Mouse (Mus musculus): ENCODE measurements around the gene Stpg4.

Stpg4 gene

DNA sequence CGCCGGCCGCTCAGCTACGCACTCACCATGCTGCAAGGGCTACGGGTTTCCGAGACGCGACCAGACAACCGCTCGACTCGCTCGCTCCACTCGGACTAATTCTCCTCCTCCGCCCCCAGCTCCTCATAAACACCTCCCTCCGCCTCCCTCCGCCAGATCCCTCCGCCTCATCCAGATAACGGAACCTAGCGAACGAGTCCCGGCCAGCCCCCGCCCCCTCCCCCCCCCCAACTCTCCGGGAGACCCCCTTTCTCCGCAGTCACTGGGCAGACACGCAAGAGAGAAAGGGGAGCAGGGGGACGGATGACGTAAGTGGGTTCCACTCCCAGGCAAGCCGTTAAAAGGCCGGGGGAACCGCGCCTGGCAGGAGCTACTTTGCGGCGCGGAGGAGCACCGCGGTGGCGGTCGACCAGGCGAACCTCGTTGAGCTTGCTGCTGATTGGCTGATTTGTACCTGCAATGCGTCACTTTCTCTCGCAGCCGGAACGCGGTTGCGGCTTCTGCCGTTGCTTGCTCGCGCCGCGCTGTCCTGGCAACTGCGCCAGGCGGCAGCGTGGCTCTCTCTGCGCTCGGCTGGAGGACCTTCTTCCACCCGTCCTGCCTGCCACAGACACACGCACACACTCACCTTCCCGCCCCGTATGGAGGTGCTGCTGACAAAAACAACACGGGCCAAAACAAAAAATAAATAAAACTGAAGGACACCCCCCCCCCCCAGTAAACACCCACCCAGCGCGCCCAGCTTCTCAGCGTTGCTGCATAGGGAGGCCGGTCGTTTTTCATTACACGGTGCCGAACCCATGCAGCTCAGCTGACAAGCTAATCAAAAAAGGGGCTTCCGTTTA, 19.4 kb upstream of the Stpg4 start, which contains the start of gene Calm2:
Gene Calm2 (minus strand): TSS at position 169 of the 845 bp plus-strand sequence.
- DNase-seq (ENCODE audit: low spot score): peak; percentile 96

DNA sequence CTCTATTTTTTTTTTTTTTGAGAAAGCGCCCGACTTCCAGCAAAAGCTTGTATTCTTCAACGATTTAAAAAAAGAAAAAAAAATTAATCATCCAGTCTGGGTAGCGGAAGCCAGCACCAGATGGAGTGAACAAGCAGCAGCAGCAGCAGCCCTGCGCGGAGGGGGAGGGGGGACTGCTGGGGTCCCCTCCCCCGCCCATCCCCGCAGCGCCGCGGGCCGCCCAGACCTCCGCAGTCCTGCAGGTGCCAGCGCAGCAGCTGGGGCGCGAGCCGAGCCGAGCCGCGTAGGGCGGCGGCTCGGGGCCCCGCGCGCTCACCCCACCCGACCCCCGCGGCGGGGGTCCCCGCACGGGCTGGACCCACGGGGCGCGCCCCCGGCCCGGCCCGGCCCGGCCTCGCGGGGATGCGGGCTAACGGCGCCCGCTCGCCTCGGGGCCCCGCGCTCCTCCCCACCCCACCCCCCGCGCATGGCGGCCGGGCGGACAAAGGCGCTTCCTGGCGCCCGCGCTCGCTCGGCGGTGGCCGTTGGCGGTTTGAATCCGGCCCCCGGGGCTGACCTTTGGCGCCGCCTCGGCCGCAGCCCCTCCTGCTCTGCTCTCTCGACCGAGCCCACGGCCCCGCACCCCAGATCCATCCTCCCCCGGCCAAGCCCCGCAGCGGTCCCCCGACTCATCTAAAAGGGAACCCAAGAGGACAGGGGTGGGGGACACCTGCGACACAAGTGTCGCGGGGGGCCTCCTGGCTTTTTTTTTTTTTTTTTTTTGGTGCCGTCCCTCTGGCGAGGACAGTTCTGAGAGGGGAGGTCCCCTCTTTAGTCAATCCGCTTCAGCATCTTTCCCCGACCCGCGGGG, 18.6 kb upstream of the Stpg4 start:
- peak; percentile 79 for DNase-seq (ENCODE audit: low spot score)

DNA sequence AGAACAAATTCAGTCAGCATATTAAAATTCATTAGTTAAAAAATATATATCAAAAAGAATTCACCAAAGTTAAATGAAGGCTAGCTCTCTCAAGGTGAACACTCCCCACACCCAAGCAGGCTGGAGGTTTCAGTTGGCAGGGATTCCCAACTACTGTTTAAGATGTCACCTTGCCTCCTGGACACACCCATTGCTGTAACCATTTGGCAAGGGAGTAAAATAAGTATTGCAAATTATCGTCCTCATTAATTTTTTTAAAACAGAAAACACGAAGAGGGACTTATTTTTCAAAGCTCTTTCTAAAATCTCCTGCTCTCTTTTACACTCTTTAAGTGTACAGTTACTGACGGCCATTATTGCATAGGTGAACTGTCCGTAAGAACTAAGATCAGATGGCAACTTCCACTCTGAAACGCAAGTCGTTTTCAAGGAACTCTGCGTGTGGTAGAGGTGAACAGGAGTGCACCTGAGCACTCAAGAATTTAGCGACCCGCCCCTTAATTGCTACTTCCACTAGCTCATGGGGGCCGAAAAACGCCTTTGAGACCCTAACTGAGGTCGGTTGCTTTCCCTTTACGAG, 17.9 kb upstream of the Stpg4 start:
- no peak for DNase-seq (ENCODE audit: low spot score)

DNA sequence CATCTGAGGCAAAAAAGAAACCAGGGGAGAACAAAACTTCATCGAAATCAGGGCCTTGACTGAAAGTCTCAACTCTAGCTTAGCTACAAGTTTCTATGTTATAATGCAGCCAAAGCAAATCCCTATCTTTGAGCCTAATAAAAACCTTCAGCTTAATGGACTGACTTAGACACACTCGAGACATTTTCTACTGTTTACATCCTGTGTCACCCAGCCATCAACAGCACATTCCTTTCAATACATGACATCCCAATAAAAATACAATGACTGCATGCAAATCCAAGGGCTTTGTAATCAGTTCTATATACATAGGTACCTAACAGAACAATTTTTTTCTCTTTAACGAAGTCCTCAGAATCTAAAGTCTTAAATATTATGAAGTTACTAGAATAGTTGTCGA, 17.2 kb upstream of the Stpg4 start:
- no peak for DNase-seq (ENCODE audit: low spot score)

DNA sequence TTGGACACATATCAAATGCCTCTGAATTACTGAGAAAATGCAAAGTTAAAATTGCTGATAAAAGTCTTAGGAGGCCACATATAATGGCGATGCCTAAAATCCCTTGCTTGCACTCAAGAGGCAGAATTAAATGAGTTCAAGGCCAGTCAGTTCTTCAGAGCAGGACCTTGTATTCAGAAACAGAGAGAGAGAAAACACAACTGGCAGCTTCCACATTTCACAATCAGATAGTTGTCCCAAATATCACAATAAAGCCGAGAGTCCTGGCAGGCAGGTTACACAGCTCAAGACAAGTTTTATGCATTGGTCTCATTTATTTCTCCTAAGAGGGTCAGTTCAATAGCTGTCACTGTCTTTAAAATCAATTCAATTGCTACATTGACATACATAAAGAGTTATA, 14.0 kb upstream of the Stpg4 start:
- DNase-seq (ENCODE audit: low spot score): no peak

DNA sequence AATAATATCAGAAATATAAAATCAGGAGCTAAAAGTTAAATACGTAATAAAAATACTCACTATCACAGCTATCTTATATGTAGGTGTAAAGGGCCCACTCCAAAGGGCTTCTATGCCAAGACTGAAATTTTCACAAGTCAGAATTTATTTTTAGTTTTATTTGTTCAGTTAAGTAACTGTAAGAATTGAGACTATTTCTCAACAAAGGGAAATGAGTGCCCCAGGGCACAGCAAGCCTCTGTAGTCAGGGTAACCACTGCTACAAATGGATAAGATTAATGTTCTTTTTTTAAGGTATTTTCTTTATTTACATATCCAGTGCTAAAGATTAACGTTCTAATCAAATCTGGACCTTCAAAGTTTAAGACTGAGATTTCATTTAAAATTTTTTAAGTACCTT, 11.9 kb upstream of the Stpg4 start:
- no peak for DNase-seq (ENCODE audit: low spot score)

DNA sequence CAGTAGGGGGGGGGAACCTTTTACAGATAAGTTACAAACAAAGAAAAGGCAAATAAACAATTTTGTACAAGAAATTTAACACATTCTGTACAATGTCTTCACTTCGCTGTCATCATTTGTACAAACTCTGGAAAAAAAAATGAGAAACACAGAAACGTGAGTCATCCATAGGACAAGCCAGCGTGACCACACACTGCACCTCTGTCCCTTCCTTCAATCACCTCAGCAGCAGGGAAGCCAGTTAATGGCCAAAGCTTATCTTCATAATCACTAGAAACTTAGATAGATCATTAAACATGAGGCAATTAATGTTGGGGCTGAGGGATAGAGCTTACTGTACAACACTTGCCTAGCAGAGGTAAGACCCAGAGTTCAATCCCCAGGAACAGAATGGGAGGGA, 6.4 kb upstream of the Stpg4 start:
- DNase-seq (ENCODE audit: low spot score): no peak

DNA sequence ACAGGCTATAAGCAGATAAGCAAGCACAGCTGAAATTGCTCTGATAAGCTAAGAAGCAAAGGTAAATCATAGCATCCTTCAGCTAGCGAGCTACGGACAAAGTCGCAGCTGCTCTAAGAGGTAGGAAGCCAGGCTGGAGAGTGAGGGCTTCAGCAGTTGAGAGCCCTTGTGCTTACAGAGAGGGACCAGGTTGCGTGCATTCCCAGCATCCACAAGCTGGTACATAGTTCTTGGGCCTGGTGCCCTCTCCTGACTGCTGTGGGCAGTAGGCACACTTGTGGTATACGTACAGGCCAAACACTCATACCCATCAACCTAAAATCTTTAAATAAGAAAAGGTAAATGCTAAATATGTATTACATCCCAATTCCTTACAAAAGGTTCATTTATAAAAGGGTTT, 5.2 kb upstream of the Stpg4 start:
- no peak for DNase-seq (ENCODE audit: low spot score)

DNA sequence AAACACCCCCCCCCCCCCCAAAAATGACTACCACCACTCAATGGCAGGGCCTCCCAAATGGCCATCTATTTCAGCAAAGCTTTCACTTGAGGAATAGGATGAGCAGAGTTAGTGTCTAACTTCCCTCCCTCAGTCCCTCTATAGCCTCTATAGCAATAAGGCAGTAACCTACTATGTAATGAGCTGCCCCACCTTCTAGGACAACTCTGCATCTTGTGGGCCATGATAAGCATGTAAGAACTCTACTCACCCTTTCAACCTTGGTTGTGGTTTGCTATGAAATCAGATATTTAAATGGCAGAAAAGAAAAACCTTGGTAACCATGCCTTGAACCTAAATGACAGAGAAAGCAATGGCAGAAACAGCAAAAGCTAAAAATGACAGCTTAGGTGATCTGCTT, 4.8 kb upstream of the Stpg4 start:
- no peak for DNase-seq (ENCODE audit: low spot score)

DNA sequence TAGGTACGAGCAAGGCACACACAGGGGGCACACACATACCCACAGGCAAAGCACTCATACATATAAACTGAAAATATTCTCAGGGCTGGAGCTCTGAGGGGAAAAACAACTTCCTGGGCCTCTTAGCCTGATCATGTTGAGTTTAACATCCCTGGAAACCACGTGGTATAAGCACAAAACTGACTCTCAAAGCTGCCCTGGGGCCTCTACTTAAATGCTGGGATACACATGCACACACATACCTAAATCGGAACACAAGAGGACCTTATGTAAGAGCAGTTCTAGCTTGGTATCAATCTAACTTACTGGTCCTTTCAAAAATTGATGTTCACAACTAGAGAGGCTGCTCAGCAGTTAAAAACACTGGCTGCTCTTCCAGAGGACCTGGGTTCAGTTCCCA, 1.9 kb upstream of the Stpg4 start:
- no peak for DNase-seq (ENCODE audit: low spot score)

DNA sequence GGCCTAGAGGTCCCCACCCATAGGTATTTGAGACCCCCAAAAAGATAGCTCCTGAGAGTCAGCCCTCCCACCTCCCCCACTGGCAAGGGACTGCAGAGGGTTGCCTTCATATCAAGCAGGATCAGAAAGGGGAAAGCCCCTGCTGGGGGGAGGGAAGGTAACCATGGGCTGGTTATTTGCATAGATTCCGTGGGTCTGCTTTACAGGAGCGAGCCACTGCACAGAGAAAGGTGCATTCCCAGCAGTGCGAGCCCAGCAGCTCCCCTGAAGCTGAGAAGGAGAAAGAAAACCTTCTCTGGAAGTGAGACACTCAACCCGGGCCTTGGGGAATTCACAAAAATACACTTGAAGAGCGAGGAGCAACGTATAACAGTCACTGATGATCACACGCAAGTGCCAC, 9.5 kb downstream of the Stpg4 start:
- no peak for DNase-seq (ENCODE audit: low spot score)

DNA sequence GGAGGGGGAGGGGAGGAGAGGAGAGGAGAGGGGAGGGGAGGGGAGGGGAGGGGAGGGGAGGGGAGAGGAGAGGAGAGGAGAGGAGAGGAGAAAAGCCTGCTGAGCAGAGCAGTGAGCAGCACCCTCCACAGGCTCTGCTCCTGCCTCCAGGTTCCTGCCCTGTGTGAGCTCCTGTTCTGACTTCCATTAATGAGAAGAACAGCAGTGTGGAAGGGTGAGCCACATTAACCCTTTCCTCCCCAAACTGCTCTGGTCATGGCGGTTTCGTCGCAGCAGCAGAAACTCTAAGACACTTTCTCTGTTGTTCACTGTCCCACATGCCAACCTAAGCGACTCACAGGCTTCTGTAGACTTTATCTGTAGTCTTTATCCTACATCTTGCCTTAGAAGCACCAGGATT, 20.9 kb downstream of the Stpg4 start:
- no peak for DNase-seq (ENCODE audit: low spot score)

DNA sequence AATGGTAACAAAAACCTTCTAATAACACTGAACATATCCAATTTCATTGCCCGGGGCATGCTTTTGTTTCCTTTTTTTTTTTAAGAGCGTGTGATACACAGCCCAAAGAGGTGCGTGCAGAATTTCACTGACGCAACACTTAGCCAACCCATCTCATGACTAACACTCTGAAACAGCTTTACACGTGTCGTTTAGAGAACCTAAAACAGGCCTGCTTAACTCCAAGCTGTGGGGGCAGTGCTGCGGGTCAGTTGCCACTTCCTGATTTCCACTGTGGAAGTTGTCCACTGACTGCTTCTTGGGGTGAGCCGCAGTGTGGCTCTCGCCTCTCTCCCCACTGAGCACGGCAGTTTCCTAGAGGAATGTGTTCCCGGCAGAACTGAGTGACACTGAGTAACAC, 22.0 kb downstream of the Stpg4 start:
- DNase-seq (ENCODE audit: low spot score): no peak

DNA sequence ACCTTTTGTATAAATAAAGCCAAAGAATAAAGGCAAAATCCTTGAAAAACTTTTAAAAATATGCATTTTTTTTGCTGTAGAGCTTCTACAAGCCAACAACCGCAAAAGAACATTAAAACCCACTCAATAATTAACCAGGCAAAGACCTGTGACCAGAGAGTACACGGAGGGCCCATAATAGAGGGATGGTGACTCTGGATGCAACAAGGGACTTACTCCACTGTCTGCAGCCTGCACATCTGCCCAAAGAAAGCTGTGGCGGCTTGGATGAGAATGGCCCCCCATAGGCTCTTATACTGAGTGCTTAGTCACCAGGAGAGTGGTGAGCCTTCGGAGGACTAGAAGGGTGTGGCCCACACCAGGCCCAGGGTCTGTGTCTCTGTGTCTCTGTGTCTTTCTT, 24.1 kb downstream of the Stpg4 start:
- no peak for DNase-seq (ENCODE audit: low spot score)

DNA sequence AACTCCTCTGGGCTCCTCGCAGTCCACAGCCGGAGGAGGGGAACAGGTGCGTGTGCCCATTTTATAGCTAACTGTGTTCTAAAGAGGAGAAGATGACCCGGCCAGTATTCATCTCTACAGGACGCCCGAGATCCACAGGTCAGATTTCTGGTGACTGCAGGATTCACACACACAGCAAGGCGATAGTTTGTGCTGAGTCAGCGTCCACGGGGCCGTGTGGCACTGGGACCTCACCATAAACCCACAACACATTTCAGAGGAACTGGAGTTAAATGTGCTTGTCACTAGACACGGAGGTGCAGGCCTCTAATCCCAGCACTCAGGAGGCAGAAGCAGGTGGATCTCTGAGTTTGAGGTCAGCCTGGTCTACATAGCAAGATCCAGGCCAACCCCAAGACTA, 25.1 kb downstream of the Stpg4 start:
- no peak for DNase-seq (ENCODE audit: low spot score)

DNA sequence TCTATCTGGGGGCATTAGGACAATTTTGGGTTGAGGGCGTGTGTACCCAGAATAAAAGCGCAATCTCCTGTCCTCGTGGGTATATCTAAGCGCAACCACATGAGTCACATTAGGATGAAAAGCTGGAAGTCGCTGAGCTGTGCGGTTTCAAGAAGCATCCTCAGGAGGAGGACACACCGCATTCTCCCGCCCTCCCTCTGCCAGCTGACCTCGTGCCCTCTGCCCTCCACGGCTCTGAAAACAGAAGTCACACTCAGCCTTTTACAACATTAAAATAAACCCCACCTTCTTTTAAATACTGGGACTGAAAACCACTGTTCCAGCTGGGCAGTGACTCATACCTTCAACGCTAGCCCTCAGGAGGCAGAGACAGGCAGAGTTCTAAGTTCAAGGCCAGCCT, 30.5 kb downstream of the Stpg4 start:
- DNase-seq (ENCODE audit: low spot score): no peak

DNA sequence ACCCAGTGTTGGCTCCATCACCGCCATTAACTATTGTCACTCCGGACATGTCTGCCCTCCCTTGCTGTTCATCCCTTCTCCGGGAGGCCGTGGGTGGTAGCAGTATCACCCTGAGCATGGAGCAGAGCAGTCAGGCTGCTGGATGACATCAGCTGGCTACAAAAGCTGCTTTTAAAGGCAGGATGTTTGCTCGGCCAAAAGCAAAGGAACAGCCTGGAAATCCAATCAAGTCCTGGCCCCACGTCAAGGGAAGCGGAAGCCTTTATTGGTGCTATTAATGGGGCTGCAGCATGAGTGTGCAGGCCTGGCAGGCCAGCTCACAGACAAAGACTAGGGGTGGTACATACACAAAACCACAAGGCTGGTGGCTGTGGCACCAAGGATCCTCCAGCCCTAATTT, 36.3 kb downstream of the Stpg4 start:
- no peak for DNase-seq (ENCODE audit: low spot score)

DNA sequence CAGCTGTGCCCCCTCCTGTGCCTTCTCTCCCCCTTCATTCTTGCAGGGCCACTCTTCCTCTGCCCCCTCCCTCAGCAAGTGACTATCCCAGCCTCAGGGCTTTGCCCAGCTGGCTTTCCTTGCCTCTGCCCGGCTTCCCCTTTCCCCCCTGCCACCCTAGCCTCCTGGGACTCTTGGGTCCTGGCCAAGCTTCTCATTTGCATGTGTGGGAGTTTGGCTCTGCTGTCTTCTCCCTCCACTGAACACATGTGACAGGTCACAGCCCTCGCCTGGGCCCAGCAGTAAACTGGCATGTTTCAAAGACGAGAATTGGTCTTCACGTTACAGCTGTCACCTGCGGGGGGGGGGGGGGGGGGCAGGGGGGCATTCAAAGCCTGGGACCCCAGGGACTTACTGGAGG, 40.5 kb downstream of the Stpg4 start:
- DNase-seq (ENCODE audit: low spot score): no peak

DNA sequence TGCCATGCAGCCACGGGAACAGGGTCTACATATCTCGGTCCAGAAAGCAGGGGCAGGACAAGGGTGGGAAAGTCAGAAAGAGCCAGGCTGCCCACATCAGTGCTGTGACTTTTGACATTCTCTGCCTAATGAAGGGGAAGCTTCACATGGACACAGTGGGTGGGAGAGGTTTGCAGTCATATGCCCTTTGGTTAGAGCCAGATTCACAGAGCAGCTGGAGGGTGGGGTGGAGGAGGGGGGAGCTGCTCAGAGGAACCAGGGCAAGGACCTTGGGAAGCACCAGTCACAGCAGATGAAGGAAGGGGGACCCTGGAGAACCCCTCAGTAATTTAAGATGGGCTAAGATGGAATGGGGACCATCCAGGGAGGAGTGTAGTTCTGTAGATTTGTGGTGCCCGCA, 41.7 kb downstream of the Stpg4 start:
- DNase-seq (ENCODE audit: low spot score): no peak

DNA sequence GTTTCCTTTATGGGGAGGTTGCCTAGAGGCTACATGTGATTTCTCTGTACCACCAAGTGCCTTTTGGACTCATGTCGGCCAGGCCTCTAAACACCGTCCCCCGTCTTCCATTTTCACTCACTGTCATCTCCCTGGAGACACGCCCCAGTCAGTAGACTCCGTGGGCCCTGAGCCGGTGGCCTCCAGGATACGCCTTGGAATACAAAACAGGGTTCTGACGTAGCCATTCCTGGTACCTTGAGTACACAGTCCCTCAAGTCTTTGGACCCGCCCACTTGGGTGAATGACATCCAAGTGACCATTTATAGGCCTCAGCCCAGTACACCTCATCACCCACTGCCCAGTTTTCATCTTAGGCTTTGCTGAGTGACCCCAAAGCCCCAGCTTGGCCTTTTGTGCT, 46.9 kb downstream of the Stpg4 start:
- DNase-seq (ENCODE audit: low spot score): no peak

DNA sequence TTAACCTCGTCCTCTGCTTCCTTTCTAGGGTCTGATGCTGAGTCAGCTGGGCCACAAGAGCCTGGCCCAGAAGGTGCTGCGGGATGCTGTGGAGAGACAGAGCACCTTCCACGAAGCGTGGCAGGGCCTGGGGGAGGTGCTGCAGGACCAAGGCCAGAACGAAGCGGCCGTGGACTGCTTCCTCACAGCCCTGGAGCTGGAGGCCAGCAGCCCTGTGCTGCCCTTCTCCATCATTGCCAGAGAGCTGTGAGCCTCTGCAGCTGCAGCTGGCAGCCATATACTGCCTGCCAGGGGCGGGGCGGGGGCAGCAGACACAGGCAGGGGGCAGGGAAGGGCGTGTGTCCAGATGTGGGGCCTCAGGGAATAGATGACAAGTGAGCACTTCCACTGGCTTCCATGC, 47.7 kb downstream of the Stpg4 start:
- DNase-seq (ENCODE audit: low spot score): no peak

DNA sequence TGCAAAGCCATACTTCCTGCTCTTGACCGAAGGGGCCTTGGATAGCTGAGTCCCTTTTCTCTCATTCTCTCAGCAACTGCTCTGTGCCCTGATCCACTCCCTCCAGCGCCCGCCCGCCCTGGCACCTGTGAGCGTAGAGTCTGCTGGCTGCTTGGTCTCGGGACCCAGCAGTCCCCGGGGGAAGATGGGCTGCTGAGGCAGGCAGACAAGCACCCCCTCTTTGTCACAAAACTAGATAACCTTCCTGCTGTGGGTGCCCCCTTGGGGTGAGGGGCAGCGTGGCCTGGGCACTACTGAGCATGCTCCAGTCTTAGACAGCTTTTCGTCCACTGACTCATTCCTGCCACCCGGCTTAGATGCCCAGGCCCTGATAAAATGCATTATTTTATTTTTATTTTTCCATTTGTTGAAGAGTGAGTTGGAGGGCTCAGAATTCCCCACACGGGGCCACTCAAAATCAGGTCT, 48.3 kb downstream of the Stpg4 start:
- no peak for DNase-seq (ENCODE audit: low spot score)
